Mouse (Mus musculus) midbrain, postnatal 0 days (tissue): ENCODE data around the gene Tbxas1. TPM values are rescaled to one million over a fixed set of nuclear protein-coding genes. Genes with fewer than 3 reads are reported as not detected.

Source experiments
- ATAC-seq: fragments of 200-750 bp; cut with Nextera tagmentation; 2 replicates; pipeline ENCODE4 v1.8.0; 2017; ENCODE audit warnings: moderate number of reproducible peaks, mild to moderate bottlenecking, moderate TSS enrichment, moderate library complexity; ENCODE audit not compliant: low FRiP score
- DNase-seq: peaks from one replicate; pipeline ENCODE4 v3.0.0-alpha.2; 2015; ENCODE audit warnings: low spot score
- H3K27ac ChIP-seq: fragments of 300-500 bp; sonication (generic); 2 replicates; pipeline ENCODE4 v1.5.1; 2014; ENCODE audit warnings: low read depth, mild to moderate bottlenecking, low read length, mixed read lengths
- H3K27me3 ChIP-seq: fragments of 300-500 bp; sonication (generic); 2 replicates; pipeline ENCODE4 v1.6.1; 2014; ENCODE audit warnings: low read length, control low read depth, mixed read lengths; ENCODE audit not compliant: insufficient read depth
- H3K36me3 ChIP-seq: fragments of 300-500 bp; sonication (generic); 2 replicates; pipeline ENCODE4 v1.6.1; 2014; ENCODE audit warnings: low read length, control low read depth, mixed read lengths; ENCODE audit not compliant: insufficient read depth
- H3K4me1 ChIP-seq: fragments of 300-500 bp; sonication (generic); 2 replicates; pipeline ENCODE4 v1.6.1; 2014; ENCODE audit warnings: mild to moderate bottlenecking, control low read depth, antibody characterized with exemption, low read length, mixed read lengths; ENCODE audit not compliant: insufficient read depth
- H3K4me2 ChIP-seq: fragments of 300-500 bp; sonication (generic); 2 replicates; pipeline ENCODE4 v1.6.1; 2014; ENCODE audit warnings: low read depth, mild to moderate bottlenecking, low read length, mixed read lengths; ENCODE audit not compliant: poor library complexity, severe bottlenecking
- H3K4me3 ChIP-seq: fragments of 300-500 bp; sonication (generic); 2 replicates; pipeline ENCODE4 v1.5.1; 2014; ENCODE audit warnings: low read depth, mild to moderate bottlenecking, low read length, moderate library complexity
- H3K9ac ChIP-seq: fragments of 300-500 bp; sonication (generic); replicated peaks from 2 replicates; pipeline ENCODE4 v1.6.1; 2014; ENCODE audit warnings: mild to moderate bottlenecking, low read length, moderate library complexity, mixed read lengths; ENCODE audit not compliant: poor library complexity, severe bottlenecking
- H3K9me3 ChIP-seq: fragments of 300-500 bp; sonication (generic); 2 replicates; pipeline ENCODE4 v1.6.1; 2016; ENCODE audit warnings: low read length, control low read depth
- CTCF ChIP-seq: IDR thresholded peaks from 2 replicates; pipeline ENCODE4 v1.5.1; 2016; ENCODE audit warnings: antibody characterized with exemption, mild to moderate bottlenecking
- WGBS: fragments of 180-500 bp; shearing (Covaris S2); extraction: QIAGEN DNeasy Blood & Tissue Kit; methylation state at CpG from one replicate; pipeline ENCODE4 v1.1.7; 2014; 5-methylcytosine and 5-hydroxymethylcytosine counted together
- polyA plus RNA-seq: library from polyadenylated mRNA; unstranded; fragments of >200 nt; fragmentation: Nextera tagmentation; extraction: Ambion mirVana; gene quantifications from 2 replicates; pipeline ENCODE4 v1.2.1, GENCODE M21; 2015
- total RNA-seq: library from RNA; depleted of rRNA; stranded (reverse); fragments of >200 nt; gene quantifications from 2 replicates; pipeline ENCODE4 v1.2.3, GENCODE M21; 2014

Tbxas1 gene
- total and polyA plus RNA-seq, 2 experiments from 2014 or later = 1.4 to 3.1 TPM

DNA sequence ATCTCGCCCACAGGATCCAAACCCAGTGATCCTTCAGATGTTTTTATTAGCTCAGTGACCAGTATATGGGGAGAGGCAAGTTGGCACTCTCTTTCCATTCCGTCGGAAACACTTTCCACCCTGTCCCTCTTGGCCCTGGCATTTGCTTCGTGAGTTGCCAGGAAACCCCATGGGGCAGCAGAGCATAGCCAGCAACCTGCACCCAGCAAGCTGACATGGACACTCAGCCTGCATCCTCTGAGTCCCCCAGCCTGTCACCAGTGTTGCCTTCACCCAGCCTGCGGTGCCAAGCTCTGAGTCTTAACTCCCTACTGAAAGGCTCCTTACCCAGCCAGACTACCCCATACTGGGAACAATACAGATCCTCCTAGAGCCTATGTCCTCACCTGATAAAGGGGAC is 173.9 kb downstream of the Tbxas1 start:
- 57% methylated on average over 5 of the region's 5 CpGs for WGBS
- TF ChIP-seq CTCF = no peak
- DNase-seq (no peak), ATAC-seq (no peak)
- no peak overlapping the region for H3K27ac ChIP-seq
- H3K36me3 ChIP-seq = no peaks in the 10 kb centered on the region
- no peak overlapping the region for H3K4me2 ChIP-seq
- H3K4me1 ChIP-seq = 0 out of 2 replicates have a peak, but pooled peaks cover 5% of the 10 kb centered on the region
- no peaks in the 10 kb centered on the region for H3K27me3 ChIP-seq
- no peaks in the 10 kb centered on the region for H3K9me3 ChIP-seq
- H3K9ac ChIP-seq = no peak overlapping the region
- no peak overlapping the region for H3K4me3 ChIP-seq

DNA sequence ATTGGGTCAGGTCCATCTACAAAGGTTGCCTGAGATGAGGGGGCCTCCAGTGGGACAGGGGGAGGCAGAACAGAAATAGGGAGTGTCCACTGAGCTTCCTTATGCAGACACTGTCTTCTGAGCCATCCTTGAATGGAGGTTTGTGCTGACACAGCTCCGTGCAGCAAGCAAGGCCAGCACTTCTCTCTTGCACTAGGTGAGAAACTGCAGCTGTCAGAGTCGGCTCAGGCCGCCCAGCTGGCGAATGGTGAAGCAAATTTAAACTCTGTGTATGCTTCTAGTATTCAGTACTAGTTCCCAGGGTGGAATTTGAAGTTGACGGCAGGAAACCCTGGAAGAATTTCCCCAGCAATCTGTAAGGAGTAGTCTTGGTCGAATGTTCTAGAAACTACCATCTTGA is 175.6 kb downstream of the Tbxas1 start:
- no peaks in the 10 kb centered on the region for H3K9me3 ChIP-seq
- WGBS = 83% methylated on average over 6 of the region's 6 CpGs
- no peaks in the 10 kb centered on the region for H3K36me3 ChIP-seq
- H3K9ac ChIP-seq = no peak overlapping the region
- no peak overlapping the region for H3K4me2 ChIP-seq
- no peak for TF ChIP-seq CTCF
- 0 out of 2 replicates have a peak, but pooled peaks cover 5% of the 10 kb centered on the region for H3K4me1 ChIP-seq
- no peak for DNase-seq
- no peaks in the 10 kb centered on the region for H3K27me3 ChIP-seq
- H3K4me3 ChIP-seq = no peak overlapping the region
- H3K27ac ChIP-seq = no peak overlapping the region
- ATAC-seq = no peak

DNA sequence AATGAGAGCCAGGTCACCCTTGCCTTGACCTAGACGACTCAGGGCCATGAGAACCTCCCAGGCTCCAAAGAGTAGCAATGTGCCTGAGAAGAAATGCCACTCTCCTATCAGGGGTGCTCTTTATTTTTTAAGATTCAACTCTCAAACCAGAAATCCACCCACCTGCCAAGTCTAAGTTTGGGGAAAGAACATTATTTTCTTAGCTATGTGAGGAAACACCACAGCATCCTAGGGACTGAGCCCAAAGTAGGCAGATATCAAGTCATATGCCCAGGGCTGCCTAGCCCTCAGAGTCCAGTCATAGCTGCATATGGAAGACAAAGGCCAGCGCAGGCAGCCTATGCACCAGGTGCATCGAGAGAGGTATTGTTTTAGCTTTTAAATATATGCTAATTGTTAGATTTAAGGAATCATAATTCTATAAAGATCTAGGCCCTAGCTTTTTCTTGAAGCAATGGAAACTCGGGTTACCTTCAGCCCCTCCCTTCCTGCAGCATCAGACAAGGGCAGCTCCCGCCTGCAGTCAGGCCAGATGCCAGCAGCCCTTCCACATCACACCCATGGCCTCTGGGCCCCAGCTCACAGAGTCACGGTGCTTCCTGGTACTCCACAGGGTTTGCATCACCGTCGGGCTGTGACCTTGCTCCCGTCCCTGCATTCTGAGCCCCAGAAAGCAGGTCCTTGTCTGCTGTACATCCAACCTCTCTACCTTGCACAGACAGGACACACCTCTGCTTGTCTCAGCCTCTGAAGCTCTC is 176.8 kb downstream of the Tbxas1 start:
- Histone ChIP-seq H3K4me2 (no peak overlapping the region), H3K27ac (no peak overlapping the region), H3K9ac (no peak overlapping the region), H3K27me3 (no peaks in the 10 kb centered on the region), H3K4me3 (no peak overlapping the region), H3K36me3 (no peaks in the 10 kb centered on the region), H3K4me1 (0 out of 2 replicates have a peak, but pooled peaks cover 5% of the 10 kb centered on the region), H3K9me3 (no peaks in the 10 kb centered on the region)
- TF ChIP-seq CTCF = no peak
- DNase-seq (no peak), ATAC-seq (no peak)
- WGBS = 82% methylated on average over 9 of the region's 9 CpGs

DNA sequence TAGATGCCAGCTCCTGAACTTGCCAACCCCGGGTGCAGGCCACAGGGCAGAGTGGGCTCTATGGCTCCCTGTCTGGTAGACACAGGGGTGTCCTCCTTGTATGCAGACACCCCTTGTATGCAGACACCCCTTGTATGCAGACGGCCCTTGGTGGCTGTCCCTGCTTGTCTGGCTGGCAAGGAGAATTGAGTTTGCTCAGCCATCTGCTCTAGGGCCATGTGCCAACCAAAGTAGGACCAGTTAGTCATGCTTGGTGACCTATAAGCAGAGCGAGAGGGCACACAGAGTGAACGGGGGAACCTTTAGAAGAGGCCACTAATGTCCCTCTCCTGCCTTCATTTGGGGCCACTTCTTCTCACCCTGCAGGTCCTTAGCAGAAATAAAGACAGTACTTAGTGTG is 177.4 kb downstream of the Tbxas1 start:
- DNase-seq = peak; percentile 46
- WGBS = 82% methylated on average over 4 of the region's 4 CpGs
- Histone ChIP-seq H3K4me2 (no peak overlapping the region), H3K27me3 (no peaks in the 10 kb centered on the region), H3K4me3 (no peak overlapping the region), H3K27ac (no peak overlapping the region), H3K4me1 (0 out of 2 replicates have a peak, but pooled peaks cover 5% of the 10 kb centered on the region), H3K36me3 (no peaks in the 10 kb centered on the region), H3K9me3 (no peaks in the 10 kb centered on the region), H3K9ac (no peak overlapping the region)
- TF ChIP-seq CTCF = no peak
- ATAC-seq = no peak

DNA sequence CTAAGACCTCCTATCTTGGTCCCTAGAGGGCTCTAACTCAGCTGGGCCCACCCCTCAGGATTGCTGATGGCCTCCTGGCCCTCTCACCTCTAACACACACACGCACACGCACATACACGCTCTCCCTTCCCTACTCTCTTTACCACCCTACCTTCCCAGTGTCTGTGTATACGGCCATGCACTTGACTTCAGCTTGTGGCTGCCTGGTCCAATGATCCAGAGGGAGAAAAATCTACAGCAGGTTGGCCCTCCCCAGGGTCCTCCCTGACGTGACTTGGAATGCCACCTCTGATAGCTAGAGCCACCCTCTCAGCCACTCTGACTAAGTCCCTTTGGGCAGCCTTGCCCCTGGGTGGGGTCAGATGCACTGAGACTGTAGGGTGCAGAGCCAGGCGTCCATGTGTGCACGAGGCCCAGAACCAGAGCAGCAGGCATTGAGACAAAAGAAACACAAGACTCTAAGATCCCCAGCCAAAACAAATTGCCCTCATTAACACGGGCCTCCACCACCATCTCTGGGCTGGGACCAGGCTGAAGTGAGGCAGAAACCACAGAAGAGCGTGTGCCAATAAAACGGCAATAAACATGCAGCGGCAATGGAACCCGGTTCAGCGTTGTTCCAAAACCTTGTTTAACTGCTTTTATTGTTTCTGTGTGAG is 179.1 kb downstream of the Tbxas1 start:
- no peak overlapping the region for H3K27ac ChIP-seq
- no peak for ATAC-seq

DNA sequence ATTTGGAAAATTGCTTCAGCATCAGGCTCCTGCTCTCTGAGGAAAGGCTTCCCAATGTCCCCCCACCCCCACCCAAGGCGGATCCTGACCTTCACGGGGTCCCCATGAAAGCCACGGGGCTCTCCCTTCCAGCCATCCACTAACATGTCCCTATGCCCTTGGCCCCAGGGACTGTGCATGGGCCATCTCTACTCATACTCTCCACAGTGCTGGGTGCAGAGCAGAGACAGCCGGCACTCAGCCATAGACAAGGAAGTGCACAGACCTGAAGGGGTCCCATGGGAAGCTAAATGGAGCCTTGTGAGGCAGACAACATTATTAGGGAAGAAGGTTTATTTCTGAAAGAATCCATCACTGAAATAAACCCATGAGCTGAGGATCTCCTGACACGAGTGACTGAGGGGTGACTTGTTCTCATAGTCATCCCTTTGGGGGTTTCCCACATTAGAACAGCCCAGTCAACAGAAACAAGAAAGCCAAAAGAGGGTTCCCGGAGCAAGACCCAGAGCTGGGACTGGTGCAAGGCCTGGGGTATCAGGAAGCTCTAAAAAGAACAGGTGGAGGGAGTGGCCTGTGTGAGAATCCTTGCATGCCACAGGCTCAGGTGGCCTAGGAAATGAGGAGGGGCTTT is 179.8 kb downstream of the Tbxas1 start:
- no peak for ATAC-seq
- 80% methylated on average over 6 of the region's 6 CpGs for WGBS
- Histone ChIP-seq H3K27me3 (no peaks in the 10 kb centered on the region), H3K36me3 (no peaks in the 10 kb centered on the region), H3K4me3 (no peak overlapping the region), H3K27ac (no peak overlapping the region), H3K4me2 (no peak overlapping the region), H3K9ac (no peak overlapping the region), H3K9me3 (no peaks in the 10 kb centered on the region), H3K4me1 (no peaks in the 10 kb centered on the region)
- no peak for DNase-seq
- TF ChIP-seq CTCF = no peak

More for the DNA sequence above, 179.1 kb downstream of the Tbxas1 start:
- peak; percentile 38 for DNase-seq
- Histone ChIP-seq H3K9me3 (no peaks in the 10 kb centered on the region), H3K4me1 (0 out of 2 replicates have a peak, but pooled peaks cover 2% of the 10 kb centered on the region), H3K4me2 (no peak overlapping the region), H3K27me3 (no peaks in the 10 kb centered on the region), H3K36me3 (no peaks in the 10 kb centered on the region), H3K9ac (no peak overlapping the region), H3K4me3 (no peak overlapping the region)
- 82% methylated on average over 13 of the region's 13 CpGs for WGBS
- no peak for TF ChIP-seq CTCF
